Mouse (Mus musculus) G1E (cell line): ENCODE results near the gene Arfgap2.

Source experiments
- CTCF ChIP-seq: IDR thresholded peaks from 2 replicates; pipeline ENCODE4 v1.5.1; 2012; ENCODE audit warnings: low read depth, low read length, inconsistent platforms, mixed read lengths
- GATA1 ChIP-seq: IDR thresholded peaks from 2 replicates; pipeline ENCODE4 v1.6.1; 2012; ENCODE audit warnings: borderline replicate concordance, low read length, inconsistent platforms, mixed read lengths
- GATA2 ChIP-seq: IDR thresholded peaks from 2 replicates; pipeline ENCODE4 v1.6.1; 2012; ENCODE audit warnings: low read depth, low read length, inconsistent platforms, borderline replicate concordance
- TAL1 ChIP-seq: conservative IDR thresholded peaks from 2 replicates; pipeline ENCODE4 v1.6.1; 2012; ENCODE audit warnings: low read depth, low read length, inconsistent platforms, mixed read lengths

DNA sequence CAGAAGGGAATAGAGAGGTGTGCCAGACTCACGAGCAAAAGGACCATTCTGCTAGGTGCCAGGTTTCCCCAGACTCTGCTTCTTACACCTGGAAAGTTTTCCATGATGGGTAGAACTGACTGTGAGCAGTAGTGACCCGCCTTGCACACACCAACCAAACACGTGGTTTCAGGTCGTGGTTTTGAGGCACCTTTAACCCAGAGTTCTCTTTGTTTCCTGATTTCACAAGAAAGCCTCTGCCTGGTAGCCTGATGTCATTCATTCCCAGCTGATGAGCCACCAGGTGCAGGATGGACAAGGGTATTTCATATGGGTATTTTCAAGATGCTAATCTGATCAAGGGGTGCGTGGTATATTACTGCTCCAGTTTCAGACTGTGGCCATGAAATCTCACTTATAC, 22.2 kb upstream of the Arfgap2 start:
- no peak for TF ChIP-seq GATA2
- TF ChIP-seq CTCF: no peak
- TF ChIP-seq GATA1: no peak
- no peak for TF ChIP-seq TAL1
